Mouse (Mus musculus): ENCODE data around the gene Ndufa4.
"Not testable (repeated sequence)": the region's sequence is repeated elsewhere in the genome, so short reads cannot be mapped to it uniquely, and the experiment has no call there.

Ndufa4 gene

GRCm38 (mm10) chr6:11907269-11908032 is at the start of gene Ndufa4, which contains the start of gene Phf14:
Gene Ndufa4 (minus strand): TSS chr6:11907497.
Gene Phf14 (plus strand): TSS chr6:11907809.
- peak; percentile 73 for DNase-seq (ENCODE audit: extremely low read depth, low read depth, low spot score)

- DNase-seq (ENCODE audit: extremely low read depth, low read depth, low spot score): no peak
These were observed 40.8 kb upstream of the Ndufa4 start for GRCm38 (mm10) chr6:11948100-11948499.

GRCm38 (mm10) chr6:11942089-11942488 is 34.8 kb upstream of the Ndufa4 start:
- no peak for DNase-seq (ENCODE audit: extremely low read depth, low read depth, low spot score)

GRCm38 (mm10) chr6:11940895-11941294 is 33.6 kb upstream of the Ndufa4 start:
- DNase-seq (ENCODE audit: extremely low read depth, low read depth, low spot score): no peak

- no peak for DNase-seq (ENCODE audit: extremely low read depth, low read depth, low spot score)
These were observed 26.1 kb upstream of the Ndufa4 start for GRCm38 (mm10) chr6:11933403-11933802.

- DNase-seq (ENCODE audit: extremely low read depth, low read depth, low spot score): no peak
These were observed 20.2 kb upstream of the Ndufa4 start for GRCm38 (mm10) chr6:11927485-11927884.

GRCm38 (mm10) chr6:11926082-11926595 is 18.8 kb upstream of the Ndufa4 start:
- no peak for DNase-seq (ENCODE audit: extremely low read depth, low read depth, low spot score)

GRCm38 (mm10) chr6:11925496-11926041 is 18.3 kb upstream of the Ndufa4 start:
- no peak for DNase-seq (ENCODE audit: extremely low read depth, low read depth, low spot score)

- DNase-seq (ENCODE audit: extremely low read depth, low read depth, low spot score): no peak
These were observed 873 bp upstream of the Ndufa4 start for GRCm38 (mm10) chr6:11908170-11908569.

- no peak for DNase-seq (ENCODE audit: extremely low read depth, low read depth, low spot score)
These were observed 418 bp downstream of the Ndufa4 start for GRCm38 (mm10) chr6:11906890-11907268.

- no peak for DNase-seq (ENCODE audit: extremely low read depth, low read depth, low spot score)
These were observed 6.4 kb downstream of the Ndufa4 start for GRCm38 (mm10) chr6:11900809-11901310.

GRCm38 (mm10) chr6:11875364-11875763 is 31.9 kb downstream of the Ndufa4 start:
- not testable (repeated sequence) for DNase-seq (ENCODE audit: extremely low read depth, low read depth, low spot score)

Data from fat pad, adult 2 months (tissue).